Mouse (Mus musculus): ENCODE results near the gene Nfia. TPM values are rescaled to one million over a fixed set of nuclear protein-coding genes. Genes with fewer than 3 reads are reported as not detected.
A peak's percentile ranks its signal among the peaks of the same experiment; 100 is the strongest.

Gene Nfia
- polyA plus RNA-seq, 1 experiment from 2014 or later = 45.4 TPM

GRCm38 (mm10) chr4:97868307-97868937, 95.9 kb downstream of the Nfia start:
- ATAC-seq (replicated peaks; ENCODE audit: low FRiP score) = no peak
- WGBS = 93% methylated on average over 10 of the region's 10 CpGs
- Histone ChIP-seq H3K9me3 (ENCODE audit: control insufficient read depth, low read length) (no peaks in the 10 kb centered on the region), H3K9ac (ENCODE audit: low read length) (no peak overlapping the region), H3K4me1 (replicated peaks; ENCODE audit: control insufficient read depth, insufficient read depth, low read length) (peaks cover 7% of the 10 kb centered on the region; the same call in 1 of the 2 replicates), H3K36me3 (ENCODE audit: control insufficient read depth, insufficient read depth, low read length) (no peaks in the 10 kb centered on the region), H3K4me3 (ENCODE audit: low read depth, low read length) (no peak overlapping the region), H3K4me2 (ENCODE audit: low read depth, low read length, severe bottlenecking) (no peak overlapping the region), H3K27me3 (ENCODE audit: control insufficient read depth, insufficient read depth, low read length) (no peaks in the 10 kb centered on the region), H3K27ac (ENCODE audit: low read depth, low read length) (no peak overlapping the region)
- no peak for DNase-seq (ENCODE audit: low spot score)

- H3K27me3 ChIP-seq (ENCODE audit: control insufficient read depth, insufficient read depth, low read length) = no peaks in the 10 kb centered on the region
- no peak for DNase-seq (ENCODE audit: low spot score)
- ATAC-seq (replicated peaks; ENCODE audit: low FRiP score) = no peak
- H3K4me2 ChIP-seq (ENCODE audit: low read depth, low read length, severe bottlenecking) = no peak overlapping the region
- H3K27ac ChIP-seq (ENCODE audit: low read depth, low read length) = peak overlapping the region; percentile 13; the same call in 1 of the 2 replicates
- no peaks in the 10 kb centered on the region for H3K36me3 ChIP-seq (ENCODE audit: control insufficient read depth, insufficient read depth, low read length)
- H3K4me3 ChIP-seq (ENCODE audit: low read depth, low read length) = no peak overlapping the region
- no peaks in the 10 kb centered on the region for H3K9me3 ChIP-seq (ENCODE audit: control insufficient read depth, low read length)
- 89% methylated on average over 27 of the region's 27 CpGs for WGBS
- no peak overlapping the region for H3K9ac ChIP-seq (ENCODE audit: low read length)
- H3K4me1 ChIP-seq (replicated peaks; ENCODE audit: control insufficient read depth, insufficient read depth, low read length) = peaks cover 7% of the 10 kb centered on the region; the same call in 1 of the 2 replicates
Measured at GRCm38 (mm10) chr4:97868938-97869440, 96.5 kb downstream of the Nfia start.

DNA sequence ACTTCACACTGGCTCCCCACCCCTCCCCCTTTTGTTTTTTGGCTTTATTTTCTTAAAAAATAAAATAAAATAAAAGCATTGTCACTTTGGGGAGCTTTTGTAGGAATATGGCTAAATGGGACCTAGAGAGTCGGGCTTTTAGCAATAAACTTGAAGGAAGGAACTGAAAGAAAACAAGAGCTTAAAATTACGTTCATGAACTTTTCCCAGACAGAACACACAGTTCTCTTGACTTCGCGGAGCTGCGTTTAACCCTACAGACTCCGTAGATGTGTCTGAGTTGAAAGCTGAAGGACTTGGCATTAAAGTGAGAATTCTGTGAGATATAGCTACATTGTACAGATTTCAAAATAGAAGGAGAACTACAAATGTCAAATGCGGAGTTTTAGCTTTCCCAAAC, 96.9 kb downstream of the Nfia start:
- DNase-seq (ENCODE audit: low spot score) (no peak), ATAC-seq (replicated peaks; ENCODE audit: low FRiP score) (no peak)
- no peak overlapping the region for H3K4me3 ChIP-seq (ENCODE audit: low read depth, low read length)
- H3K27me3 ChIP-seq (ENCODE audit: control insufficient read depth, insufficient read depth, low read length) = no peaks in the 10 kb centered on the region
- peak overlapping the region; percentile 13; the same call in 1 of the 2 replicates for H3K27ac ChIP-seq (ENCODE audit: low read depth, low read length)
- no peaks in the 10 kb centered on the region for H3K9me3 ChIP-seq (ENCODE audit: control insufficient read depth, low read length)
- WGBS = 82% methylated on average over 7 of the region's 7 CpGs
- H3K36me3 ChIP-seq (ENCODE audit: control insufficient read depth, insufficient read depth, low read length) = no peaks in the 10 kb centered on the region
- no peak overlapping the region for H3K9ac ChIP-seq (ENCODE audit: low read length)
- H3K4me2 ChIP-seq (ENCODE audit: low read depth, low read length, severe bottlenecking) = no peak overlapping the region
- peaks cover 7% of the 10 kb centered on the region; the same call in 1 of the 2 replicates for H3K4me1 ChIP-seq (replicated peaks; ENCODE audit: control insufficient read depth, insufficient read depth, low read length)

DNA sequence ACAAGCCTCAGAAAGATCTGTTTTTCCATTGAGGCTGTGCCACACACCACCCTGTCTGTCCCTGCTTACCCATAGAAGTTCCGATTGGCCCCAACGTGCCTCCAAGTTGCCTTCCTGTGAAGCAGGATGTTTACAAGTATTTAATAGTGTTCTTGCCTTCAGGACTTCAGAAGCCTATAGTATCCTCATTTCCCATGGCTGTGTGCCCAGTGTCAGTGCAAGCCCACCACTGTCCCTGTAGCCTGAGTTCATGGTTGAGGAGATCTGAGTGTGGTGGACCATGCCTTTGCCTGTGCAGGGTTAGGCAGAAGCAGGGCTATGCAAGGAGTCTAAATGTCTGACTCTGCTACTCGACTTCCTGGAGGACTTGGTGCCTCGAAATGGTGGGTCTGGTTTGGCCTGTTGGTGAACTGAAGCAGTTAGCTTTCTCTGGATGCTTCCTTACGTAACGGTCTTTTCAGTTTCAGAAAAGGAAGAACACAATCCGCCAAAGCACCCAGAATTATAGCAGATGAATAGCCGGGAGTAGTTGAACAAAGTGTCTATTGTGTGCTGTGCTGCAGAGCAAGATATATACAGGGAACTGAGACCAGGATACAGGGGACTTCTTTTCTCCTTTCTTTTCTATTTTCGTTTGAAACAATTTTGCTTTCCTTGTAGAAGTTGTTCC, 99.4 kb downstream of the Nfia start:
- no peak overlapping the region for H3K9ac ChIP-seq (ENCODE audit: low read length)
- DNase-seq (ENCODE audit: low spot score) (no peak), ATAC-seq (replicated peaks; ENCODE audit: low FRiP score) (peak; percentile 37; the same call in 1 of the 2 replicates)
- H3K4me3 ChIP-seq (ENCODE audit: low read depth, low read length) = no peak overlapping the region
- H3K4me1 ChIP-seq (replicated peaks; ENCODE audit: control insufficient read depth, insufficient read depth, low read length) = peaks cover 7% of the 10 kb centered on the region; the same call in 1 of the 2 replicates
- H3K36me3 ChIP-seq (ENCODE audit: control insufficient read depth, insufficient read depth, low read length) = no peaks in the 10 kb centered on the region
- H3K9me3 ChIP-seq (ENCODE audit: control insufficient read depth, low read length) = no peaks in the 10 kb centered on the region
- H3K4me2 ChIP-seq (ENCODE audit: low read depth, low read length, severe bottlenecking) = no peak overlapping the region
- H3K27ac ChIP-seq (ENCODE audit: low read depth, low read length) = no peak overlapping the region
- H3K27me3 ChIP-seq (ENCODE audit: control insufficient read depth, insufficient read depth, low read length) = no peaks in the 10 kb centered on the region
- WGBS = 58% methylated on average over 9 of the region's 9 CpGs

GRCm38 (mm10) chr4:97874916-97875315, 102.4 kb downstream of the Nfia start:
- no peaks in the 10 kb centered on the region for H3K36me3 ChIP-seq (ENCODE audit: control insufficient read depth, insufficient read depth, low read length)
- no peaks in the 10 kb centered on the region for H3K27me3 ChIP-seq (ENCODE audit: control insufficient read depth, insufficient read depth, low read length)
- no peak overlapping the region for H3K4me2 ChIP-seq (ENCODE audit: low read depth, low read length, severe bottlenecking)
- ATAC-seq (replicated peaks; ENCODE audit: low FRiP score) = no peak
- no peak overlapping the region for H3K4me3 ChIP-seq (ENCODE audit: low read depth, low read length)
- H3K9ac ChIP-seq (ENCODE audit: low read length) = no peak overlapping the region
- no peak for DNase-seq (ENCODE audit: low spot score)
- WGBS = 56% methylated on average over 3 of the region's 3 CpGs
- no peaks in the 10 kb centered on the region for H3K9me3 ChIP-seq (ENCODE audit: control insufficient read depth, low read length)
- peaks cover 7% of the 10 kb centered on the region; the same call in 1 of the 2 replicates for H3K4me1 ChIP-seq (replicated peaks; ENCODE audit: control insufficient read depth, insufficient read depth, low read length)
- H3K27ac ChIP-seq (ENCODE audit: low read depth, low read length) = no peak overlapping the region

- Histone ChIP-seq H3K9me3 (ENCODE audit: control insufficient read depth, low read length) (no peaks in the 10 kb centered on the region), H3K27me3 (ENCODE audit: control insufficient read depth, insufficient read depth, low read length) (no peaks in the 10 kb centered on the region), H3K4me3 (ENCODE audit: low read depth, low read length) (no peak overlapping the region), H3K4me2 (ENCODE audit: low read depth, low read length, severe bottlenecking) (no peak overlapping the region), H3K27ac (ENCODE audit: low read depth, low read length) (no peak overlapping the region), H3K36me3 (ENCODE audit: control insufficient read depth, insufficient read depth, low read length) (no peaks in the 10 kb centered on the region), H3K9ac (ENCODE audit: low read length) (no peak overlapping the region), H3K4me1 (replicated peaks; ENCODE audit: control insufficient read depth, insufficient read depth, low read length) (peaks cover 7% of the 10 kb centered on the region; the same call in 1 of the 2 replicates)
- 87% methylated on average over 3 of the region's 3 CpGs for WGBS
- no peak for DNase-seq (ENCODE audit: low spot score)
- ATAC-seq (replicated peaks; ENCODE audit: low FRiP score) = no peak
Measured at GRCm38 (mm10) chr4:97875901-97876300, 103.4 kb downstream of the Nfia start.

- no peaks in the 10 kb centered on the region for H3K27me3 ChIP-seq (ENCODE audit: control insufficient read depth, insufficient read depth, low read length)
- H3K27ac ChIP-seq (ENCODE audit: low read depth, low read length) = no peak overlapping the region
- H3K4me2 ChIP-seq (ENCODE audit: low read depth, low read length, severe bottlenecking) = no peak overlapping the region
- no peak overlapping the region for H3K9ac ChIP-seq (ENCODE audit: low read length)
- no peak overlapping the region for H3K4me3 ChIP-seq (ENCODE audit: low read depth, low read length)
- WGBS = 77% methylated on average over 7 of the region's 7 CpGs
- H3K36me3 ChIP-seq (ENCODE audit: control insufficient read depth, insufficient read depth, low read length) = no peaks in the 10 kb centered on the region
- DNase-seq (ENCODE audit: low spot score) = no peak
- H3K4me1 ChIP-seq (replicated peaks; ENCODE audit: control insufficient read depth, insufficient read depth, low read length) = no peaks in the 10 kb centered on the region
- H3K9me3 ChIP-seq (ENCODE audit: control insufficient read depth, low read length) = no peaks in the 10 kb centered on the region
- no peak for ATAC-seq (replicated peaks; ENCODE audit: low FRiP score)
Measured at GRCm38 (mm10) chr4:97879696-97880095, 107.2 kb downstream of the Nfia start.

DNA sequence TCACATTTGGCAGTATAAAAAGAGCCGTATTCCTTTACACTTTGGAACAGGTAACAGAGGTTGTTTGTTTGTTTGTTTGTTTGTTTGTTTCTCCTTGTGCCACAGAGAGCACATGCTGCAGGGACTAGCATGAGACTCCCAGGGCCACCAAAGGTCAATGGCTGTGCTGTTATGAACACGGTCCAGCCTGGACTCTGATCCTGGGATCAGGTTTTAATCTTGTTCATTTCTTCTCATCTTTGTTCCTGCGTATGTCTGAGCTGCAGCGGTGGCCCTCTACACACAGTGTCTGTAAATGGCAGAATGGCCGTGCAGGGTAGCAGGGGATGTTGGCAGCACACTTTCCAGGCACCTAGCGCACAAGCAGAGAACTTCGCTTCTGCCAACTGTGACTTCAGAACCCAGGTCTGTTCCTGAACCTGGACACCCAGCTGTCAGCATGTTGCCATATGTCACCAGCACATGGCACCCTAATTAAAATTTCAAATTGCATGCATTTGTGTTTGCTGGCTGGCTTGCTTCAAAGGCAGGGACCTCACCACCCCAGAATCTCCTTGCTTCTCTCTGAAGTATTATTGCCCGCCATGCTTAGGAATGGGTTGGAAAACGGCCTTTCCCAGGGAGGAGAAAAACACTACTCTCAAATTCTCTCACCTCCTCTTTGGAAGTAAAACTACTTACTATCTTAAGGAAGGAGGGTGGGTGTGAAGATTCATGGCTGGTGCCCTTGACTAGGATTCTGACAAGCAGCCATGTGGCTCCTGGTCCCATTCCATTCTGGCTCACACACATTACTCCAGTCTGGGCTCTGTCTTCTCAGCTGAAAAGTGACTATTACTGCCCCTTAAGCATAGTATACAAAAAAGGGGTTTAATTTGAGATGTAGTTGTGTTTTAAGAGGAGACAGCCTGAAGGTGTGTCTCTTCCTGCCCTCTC, 107.9 kb downstream of the Nfia start:
- no peak for ATAC-seq (replicated peaks; ENCODE audit: low FRiP score)
- 85% methylated on average over 9 of the region's 9 CpGs for WGBS
- Histone ChIP-seq H3K27ac (ENCODE audit: low read depth, low read length) (no peak overlapping the region), H3K27me3 (ENCODE audit: control insufficient read depth, insufficient read depth, low read length) (no peaks in the 10 kb centered on the region), H3K4me1 (replicated peaks; ENCODE audit: control insufficient read depth, insufficient read depth, low read length) (no peaks in the 10 kb centered on the region), H3K9ac (ENCODE audit: low read length) (no peak overlapping the region), H3K4me2 (ENCODE audit: low read depth, low read length, severe bottlenecking) (no peak overlapping the region), H3K36me3 (ENCODE audit: control insufficient read depth, insufficient read depth, low read length) (no peaks in the 10 kb centered on the region), H3K4me3 (ENCODE audit: low read depth, low read length) (no peak overlapping the region), H3K9me3 (ENCODE audit: control insufficient read depth, low read length) (no peaks in the 10 kb centered on the region)
- no peak for DNase-seq (ENCODE audit: low spot score)
